In genomic region chr13:111461424-111461823, GRCm38 (mm10) we compare ENCODE assay signal across 8 mouse cellular contexts. TPM values are rescaled to one million over a fixed set of nuclear protein-coding genes. Genes with fewer than 3 reads are reported as not detected.
DNase-seq lines count a peak whose midpoint lies in the region; ATAC-seq and TF ChIP-seq lines count a peak whose summit lies in the region.

No protein-coding gene starts in this region.

- H3K36me3 ChIP-seq in heart, postnatal 0 days (replicated peaks; ENCODE audit: control insufficient read depth, insufficient read depth, low read length): peaks cover 7% of the 10 kb centered on the region; the same call in 1 of the 2 replicates
- no peaks in the 10 kb centered on the region for H3K36me3 ChIP-seq in forebrain, embryonic 16.5 days (ENCODE audit: control insufficient read depth, insufficient read depth)
- peaks cover 6% of the 10 kb centered on the region; the same call in 1 of the 2 replicates for H3K36me3 ChIP-seq in intestine, embryonic 15.5 days

- TF ChIP-seq CTCF in heart, postnatal 0 days (IDR thresholded peaks at IDR 0.05; ENCODE audit: low read depth): peak; percentile 70

- no peak overlapping the region for H3K4me2 ChIP-seq in heart, postnatal 0 days (ENCODE audit: low read depth, low read length)
- H3K4me2 ChIP-seq in forebrain, embryonic 16.5 days (ENCODE audit: low read length): no peak overlapping the region
- H3K4me2 ChIP-seq in intestine, embryonic 15.5 days (replicated peaks): no peak overlapping the region

- DNase-seq in heart, postnatal 0 days (ENCODE audit: low spot score): peak; percentile 55
- DNase-seq in heart, postnatal 36 days: no peak
- peak; percentile 75 for DNase-seq in 3T3-L1 (ENCODE audit: low read depth, low spot score)
- peak; percentile 34 for DNase-seq in Muller cell, postnatal 12 days (ENCODE audit: inconsistent ontology term)
- DNase-seq in retina, postnatal 1 day: peak; percentile 71
- DNase-seq in kidney, adult 18-20 months: no peak

- ATAC-seq in heart, postnatal 0 days (ENCODE audit: insufficient read depth, low read depth): no peak
- peak; percentile 69 for ATAC-seq in forebrain, embryonic 16.5 days
- no peak for ATAC-seq in intestine, embryonic 15.5 days

- H3K4me3 ChIP-seq in heart, postnatal 0 days (ENCODE audit: low read depth, low read length): no peak overlapping the region
- H3K4me3 ChIP-seq in forebrain, embryonic 16.5 days (replicated peaks; ENCODE audit: low read length): no peak overlapping the region
- H3K4me3 ChIP-seq in intestine, embryonic 15.5 days (replicated peaks): no peak overlapping the region

- H3K9ac ChIP-seq in heart, postnatal 0 days (replicated peaks; ENCODE audit: low read depth, low read length): no peak overlapping the region
- no peak overlapping the region for H3K9ac ChIP-seq in forebrain, embryonic 16.5 days (replicated peaks; ENCODE audit: low read depth, low read length)
- H3K9ac ChIP-seq in intestine, embryonic 15.5 days: no peak overlapping the region

- H3K27ac ChIP-seq in heart, postnatal 0 days (ENCODE audit: low read depth): no peak overlapping the region
- no peak overlapping the region for H3K27ac ChIP-seq in forebrain, embryonic 16.5 days (ENCODE audit: low read length)
- H3K27ac ChIP-seq in intestine, embryonic 15.5 days: no peak overlapping the region

- no peaks in the 10 kb centered on the region for H3K9me3 ChIP-seq in heart, postnatal 0 days (replicated peaks; ENCODE audit: control insufficient read depth, low read length)
- H3K9me3 ChIP-seq in forebrain, embryonic 16.5 days (ENCODE audit: control insufficient read depth, low read length): no peaks in the 10 kb centered on the region
- no peaks in the 10 kb centered on the region for H3K9me3 ChIP-seq in intestine, embryonic 15.5 days

- intact Hi-C loops in heart, postnatal 36 days (cut with DNase I): loop anchor here (2.0 to 5.0 kb wide), 4 partner anchors 226 to 803 kb away; no protein-coding TSS in a partner anchor

- no peaks in the 10 kb centered on the region; the same call in 1 of the 2 replicates for H3K4me1 ChIP-seq in heart, postnatal 0 days (ENCODE audit: control insufficient read depth, insufficient read depth)
- 0 out of 2 replicates have a peak, but pooled peaks cover 2% of the 10 kb centered on the region for H3K4me1 ChIP-seq in forebrain, embryonic 16.5 days (replicated peaks; ENCODE audit: control insufficient read depth, insufficient read depth, low read length)
- H3K4me1 ChIP-seq in intestine, embryonic 15.5 days (replicated peaks): no peaks in the 10 kb centered on the region

- WGBS in heart, postnatal 0 days: 0% methylated on average over 1 of the region's 1 CpGs
- WGBS in forebrain, embryonic 16.5 days: 0% methylated on average over 1 of the region's 1 CpGs
- WGBS in intestine, embryonic 15.5 days: 5% methylated on average over 1 of the region's 1 CpGs

- H3K27me3 ChIP-seq in heart, postnatal 0 days (ENCODE audit: control insufficient read depth, insufficient read depth, low read length): no peaks in the 10 kb centered on the region
- H3K27me3 ChIP-seq in forebrain, embryonic 16.5 days (replicated peaks; ENCODE audit: control insufficient read depth, insufficient read depth, low read length): no peaks in the 10 kb centered on the region
- no peaks in the 10 kb centered on the region for H3K27me3 ChIP-seq in intestine, embryonic 15.5 days (replicated peaks)

- TF ChIP-seq EP300 in heart, postnatal 0 days (IDR thresholded peaks at IDR 0.05; ENCODE audit: low read depth): no peak

RNA-seq across cellular contexts. Expression of gene Gpbp1, which starts 28.5 kb away (rescaled TPM):
- 21.8 and 22.1 TPM in 2 replicates for total RNA-seq in heart, postnatal 0 days (2014; rRNA removed; ENCODE audit: low replicate concordance)
- 40.3 and 44.3 TPM in 2 replicates for polyA plus RNA-seq in heart, postnatal 0 days (2015; fragmentation: Nextera tagmentation; extraction: Ambion mirVana)
- total RNA-seq in heart, postnatal 36 days (2021): 10 to 100 TPM; 44.0 to 48.8 TPM
- 107 and 122 TPM in 2 replicates for polyA plus RNA-seq in forebrain, embryonic 16.5 days (2015; fragmentation: Nextera tagmentation; extraction: Ambion mirVana)
- polyA plus RNA-seq in intestine, embryonic 15.5 days (2015; fragmentation: Nextera tagmentation; extraction: Ambion mirVana): 67.8 and 80.3 TPM in 2 replicates

Comparison
In these comparisons a context has a peak if more than half of its experiments do, and no peak if none do; other contexts are left out.
1. DNase-seq: peak in heart, postnatal 0 days (single experiment), 3T3-L1 (single experiment), Muller cell, postnatal 12 days (single experiment) and retina, postnatal 1 day (single experiment); none in heart, postnatal 36 days (0 of 2) and kidney, adult 18-20 months (single experiment).